Comparison of ENCODE assay signal across 24 mouse cellular contexts in genomic region chr9:87297522-87297921, GRCm38 (mm10). TPM values are rescaled to one million over a fixed set of nuclear protein-coding genes. Genes with fewer than 3 reads are reported as not detected.
DNase-seq lines count a peak whose midpoint lies in the region; ATAC-seq lines count a peak whose summit lies in the region.
"Had no signal": no experiment of that assay in that cellular context is flagged by ENCODE, and none has a peak within 500 bp of the region (broad histone marks: within the 10 kb centered on the region; RNA-seq: fewer than 3 reads in every experiment).

No protein-coding gene starts in this region.

- H3K27ac ChIP-seq in embryonic facial prominence, embryonic 14.5 days (replicated peaks; ENCODE audit: low read depth, low read length), result 0 out of 2 replicates have a peak overlapping the region, but pooled peaks have one; percentile 29
- H3K27ac ChIP-seq: forebrain, embryonic 12.5 days; hindbrain, embryonic 10.5 days; kidney, embryonic 15.5 days; liver, embryonic 13.5 days; midbrain, embryonic 12.5 days had no signal

- intact Hi-C loops in heart, postnatal 10 days (cut with DNase I), result no loop called here
- intact Hi-C loops in heart, postnatal 25 days (cut with DNase I), result no loop called here

- H3K9me3 ChIP-seq in embryonic facial prominence, embryonic 14.5 days (ENCODE audit: control insufficient read depth, low read length), result no peaks in the 10 kb centered on the region
- H3K9me3 ChIP-seq: forebrain, embryonic 12.5 days; G1E; hindbrain, embryonic 10.5 days; kidney, embryonic 15.5 days; liver, embryonic 13.5 days; midbrain, embryonic 12.5 days had no signal

- no peak overlapping the region for H3K4me2 ChIP-seq in embryonic facial prominence, embryonic 14.5 days (ENCODE audit: low read depth, low read length)
- H3K4me2 ChIP-seq: forebrain, embryonic 12.5 days; kidney, embryonic 15.5 days; liver, embryonic 13.5 days; midbrain, embryonic 12.5 days had no signal

- H3K9ac ChIP-seq in embryonic facial prominence, embryonic 14.5 days (ENCODE audit: low read depth, low read length), result no peak overlapping the region
- H3K9ac ChIP-seq: forebrain, embryonic 12.5 days; kidney, embryonic 15.5 days; liver, embryonic 13.5 days; midbrain, embryonic 12.5 days had no signal

- H3K36me3 ChIP-seq in embryonic facial prominence, embryonic 14.5 days (ENCODE audit: control insufficient read depth, insufficient read depth, low read length), result no peaks in the 10 kb centered on the region
- H3K36me3 ChIP-seq: forebrain, embryonic 12.5 days; G1E; hindbrain, embryonic 10.5 days; kidney, embryonic 15.5 days; liver, embryonic 13.5 days; midbrain, embryonic 12.5 days had no signal

- no peak for ATAC-seq in embryonic facial prominence, embryonic 14.5 days (ENCODE audit: low read depth)
- ATAC-seq: activated CD4-positive, CD25-positive, alpha-beta regulatory T cell, adult 4 months; intestine, postnatal 0 days had no signal

- H3K4me1 ChIP-seq in embryonic facial prominence, embryonic 14.5 days (ENCODE audit: control insufficient read depth, insufficient read depth, low read length), result peaks cover 8% of the 10 kb centered on the region
- H3K4me1 ChIP-seq: forebrain, embryonic 12.5 days; kidney, embryonic 15.5 days; liver, embryonic 13.5 days; midbrain, embryonic 12.5 days had no signal

- 46% methylated on average over 1 of the region's 1 CpGs for WGBS in embryonic facial prominence, embryonic 14.5 days

- DNase-seq in frontal cortex, postnatal 36 days (ENCODE audit: low spot score in 2 of 2), result peak; percentile 5 to 9
- no peak for DNase-seq in frontal cortex, postnatal 25 days (ENCODE audit: low spot score in 2 of 2)
- peak; percentile 16 to 41 for DNase-seq in heart, postnatal 10 days
- no peak for DNase-seq in heart, postnatal 25 days (ENCODE audit: low spot score)
- peak; percentile 2 for DNase-seq in NIH3T3 (ENCODE audit: low read depth)
- peak; percentile 68 for DNase-seq in embryonic facial prominence, embryonic 14.5 days (ENCODE audit: low spot score)
- DNase-seq in spleen, adult 18-20 months, result no peak
- DNase-seq: adrenal gland, adult 8-10 months; B cell, adult 2 months; cerebellum, adult 2 months; kidney, postnatal 36 days; liver, embryonic 13.5 days; lung, adult 2 months; lung, postnatal 14 days; thymus, postnatal 14 days had no signal

- no peak overlapping the region for H3K4me3 ChIP-seq in embryonic facial prominence, embryonic 14.5 days (ENCODE audit: low read depth, low read length)
- H3K4me3 ChIP-seq: erythroblast, embryonic 14.5 days; forebrain, embryonic 12.5 days; hindbrain, embryonic 10.5 days; kidney, embryonic 15.5 days; liver, embryonic 13.5 days; midbrain, embryonic 12.5 days had no signal

- no peaks in the 10 kb centered on the region for H3K27me3 ChIP-seq in embryonic facial prominence, embryonic 14.5 days (replicated peaks; ENCODE audit: control insufficient read depth, insufficient read depth, low read length)
- H3K27me3 ChIP-seq: CH12.LX; forebrain, embryonic 12.5 days; kidney, embryonic 15.5 days; liver, embryonic 13.5 days; midbrain, embryonic 12.5 days had no signal

RNA-seq across cellular contexts. Expression of gene Cep162, which starts 42.2 kb away (rescaled TPM):
- 1 to 10 TPM; 4.1 to 5.7 TPM for total RNA-seq in heart, postnatal 10 days (2021)
- 1 to 10 TPM; 2.8 to 3.0 TPM for total RNA-seq in heart, postnatal 25 days (2021)
- polyA plus RNA-seq in embryonic facial prominence, embryonic 14.5 days (2014; fragmentation: Nextera tagmentation; extraction: Ambion mirVana), result 5.9 and 6.3 TPM in 2 replicates

Comparison
In these comparisons a context has a peak if more than half of its experiments do, and no peak if none do; other contexts are left out.
1. DNase-seq: peak in frontal cortex, postnatal 36 days (2 of 2), heart, postnatal 10 days (2 of 2), NIH3T3 (single experiment) and embryonic facial prominence, embryonic 14.5 days (single experiment); none in frontal cortex, postnatal 25 days (0 of 2), heart, postnatal 25 days (single experiment) and spleen, adult 18-20 months (0 of 2).